Mouse (Mus musculus) hindbrain, postnatal 0 days (tissue): ENCODE measurements at regions not wholly inside any gene's neighbourhood (a gene's known extent, or its start where the extent isn't known, plus 50 kb on each side); places are given as distances from the start of the nearest gene placed in this dataset.

Experiments
- ATAC-seq: fragments of 200-750 bp; cut with Nextera tagmentation; 2 replicates; pipeline ENCODE4 v1.8.0; 2017; ENCODE audit warnings: mild to moderate bottlenecking, moderate TSS enrichment, moderate library complexity
- DNase-seq: peaks from one replicate; pipeline ENCODE4 v3.0.0-alpha.2; 2015; ENCODE audit warnings: low spot score
- H3K27ac ChIP-seq: fragments of 300-500 bp; sonication (generic); 2 replicates; pipeline ENCODE4 v1.5.1; 2014; ENCODE audit warnings: mild to moderate bottlenecking
- H3K27me3 ChIP-seq: fragments of 300-500 bp; sonication (generic); 2 replicates; pipeline ENCODE4 v1.6.1; 2014; ENCODE audit warnings: low read length, mixed read lengths; ENCODE audit not compliant: insufficient read depth
- H3K36me3 ChIP-seq: fragments of 300-500 bp; sonication (generic); 2 replicates; pipeline ENCODE4 v1.6.1; 2014; ENCODE audit warnings: low read length, mixed read lengths; ENCODE audit not compliant: insufficient read depth
- H3K4me1 ChIP-seq: fragments of 300-500 bp; sonication (generic); 2 replicates; pipeline ENCODE4 v1.6.1; 2014; ENCODE audit warnings: antibody characterized with exemption, low read length, mixed read lengths; ENCODE audit not compliant: insufficient read depth
- H3K4me2 ChIP-seq: fragments of 300-500 bp; sonication (generic); 2 replicates; pipeline ENCODE4 v1.6.1; 2014; ENCODE audit warnings: low read depth, mild to moderate bottlenecking, low read length, moderate library complexity, mixed read lengths
- H3K4me3 ChIP-seq: fragments of 300-500 bp; sonication (generic); 2 replicates; pipeline ENCODE4 v1.5.1; 2014; ENCODE audit warnings: low read length
- H3K9ac ChIP-seq: fragments of 300-500 bp; sonication (generic); replicated peaks from 2 replicates; pipeline ENCODE4 v1.6.1; 2014; ENCODE audit warnings: mild to moderate bottlenecking, low read length, moderate library complexity, mixed read lengths
- H3K9me3 ChIP-seq: fragments of 300-500 bp; sonication (generic); 2 replicates; pipeline ENCODE4 v1.6.1; 2016; ENCODE audit warnings: low read length, mixed read lengths
- CTCF ChIP-seq: IDR thresholded peaks from 2 replicates; pipeline ENCODE4 v1.5.1; 2016; ENCODE audit warnings: antibody characterized with exemption, control low read depth, low read depth
- WGBS: fragments of 180-500 bp; shearing (Covaris S2); extraction: QIAGEN DNeasy Blood & Tissue Kit; methylation state at CpG from one replicate; pipeline ENCODE4 v1.1.7; 2014; 5-methylcytosine and 5-hydroxymethylcytosine counted together

- Histone ChIP-seq H3K27ac (no peak overlapping the region), H3K9me3 (no peaks in the 10 kb centered on the region), H3K27me3 (no peaks in the 10 kb centered on the region), H3K4me1 (no peaks in the 10 kb centered on the region), H3K4me3 (no peak overlapping the region), H3K9ac (no peak overlapping the region), H3K4me2 (no peak overlapping the region), H3K36me3 (no peaks in the 10 kb centered on the region)
- no peak for ATAC-seq
- 76% methylated on average over 6 of the region's 6 CpGs for WGBS
- TF ChIP-seq CTCF, result no peak
- DNase-seq, result peak; percentile 5
Observed at GRCm38 (mm10) chr2:134214748-134215328, 339.3 kb downstream of the Hao1 start.

- no peak for DNase-seq
Observed at GRCm38 (mm10) chr2:134203252-134203651, 350.9 kb downstream of the Hao1 start.

GRCm38 (mm10) chr2:134195961-134196360, 358.2 kb downstream of the Hao1 start:
- H3K4me1 ChIP-seq, result no peaks in the 10 kb centered on the region
- TF ChIP-seq CTCF, result no peak

More at GRCm38 (mm10) chr2:134203252-134203651, 350.9 kb downstream of the Hao1 start:
- WGBS, result 90% methylated on average over 1 of the region's 1 CpGs
- no peak overlapping the region for H3K27ac ChIP-seq
- no peak overlapping the region for H3K4me2 ChIP-seq
- no peak overlapping the region for H3K4me3 ChIP-seq
- no peak for ATAC-seq
- H3K9ac ChIP-seq, result no peak overlapping the region
- H3K27me3 ChIP-seq, result no peaks in the 10 kb centered on the region
- no peaks in the 10 kb centered on the region for H3K4me1 ChIP-seq
- no peak for TF ChIP-seq CTCF
- H3K36me3 ChIP-seq, result no peaks in the 10 kb centered on the region
- H3K9me3 ChIP-seq, result no peaks in the 10 kb centered on the region

GRCm38 (mm10) chr2:134189435-134190063, 364.6 kb downstream of the Hao1 start:
- Histone ChIP-seq H3K4me2 (no peak overlapping the region), H3K4me1 (no peaks in the 10 kb centered on the region), H3K4me3 (no peak overlapping the region), H3K36me3 (no peaks in the 10 kb centered on the region), H3K27ac (no peak overlapping the region), H3K27me3 (no peaks in the 10 kb centered on the region), H3K9me3 (no peaks in the 10 kb centered on the region), H3K9ac (no peak overlapping the region)
- ATAC-seq (peak; percentile 86), DNase-seq (peak; percentile 31)
- TF ChIP-seq CTCF, result no peak
- WGBS, result 46% methylated on average over 5 of the region's 5 CpGs

More at GRCm38 (mm10) chr2:134195961-134196360, 358.2 kb downstream of the Hao1 start:
- Histone ChIP-seq H3K4me3 (no peak overlapping the region), H3K9me3 (no peaks in the 10 kb centered on the region), H3K36me3 (no peaks in the 10 kb centered on the region), H3K27ac (no peak overlapping the region), H3K9ac (no peak overlapping the region), H3K4me2 (no peak overlapping the region), H3K27me3 (no peaks in the 10 kb centered on the region)
- ATAC-seq (no peak), DNase-seq (no peak)
